ENCODE assay signal across 14 mouse cellular contexts in genomic region chr4:126782996-126783395, GRCm38 (mm10). TPM values are rescaled to one million over a fixed set of nuclear protein-coding genes. Genes with fewer than 3 reads are reported as not detected.
A peak's percentile ranks its signal among the peaks of the same experiment; 100 is the strongest.
DNase-seq lines count a peak whose midpoint lies in the region; ATAC-seq and TF ChIP-seq lines count a peak whose summit lies in the region.
"Had no signal": no experiment of that assay in that cellular context is flagged by ENCODE, and none has a peak within 500 bp of the region (broad histone marks: within the 10 kb centered on the region; RNA-seq: fewer than 3 reads in every experiment).

No protein-coding gene starts in this region.

- no peak overlapping the region for H3K4me3 ChIP-seq in layer of hippocampus, adult 2 months

- ATAC-seq in activated CD4-positive, CD25-positive, alpha-beta regulatory T cell, adult 4 months = no peak
- ATAC-seq: intestine, postnatal 0 days had no signal

- DNase-seq in frontal cortex, adult 2 months (ENCODE audit: extremely low spot score in 1 of 2, low spot score in 1 of 2) = peak; percentile 36 to 74
- no peak for DNase-seq in frontal cortex, postnatal 10 days (ENCODE audit: low spot score in 2 of 2)
- DNase-seq in cerebellum, adult 9-10 months = peak; percentile 62
- peak; percentile 51 to 66 for DNase-seq in layer of hippocampus, adult 2 months (ENCODE audit: low spot score in 2 of 2)
- peak; percentile 53 to 64 for DNase-seq in right cerebral cortex, adult 2 months (ENCODE audit: low spot score in 2 of 2)
- DNase-seq in adrenal gland, postnatal 36 days = no peak
- DNase-seq: adrenal gland, adult 8-10 months; heart, postnatal 14 days; midbrain, embryonic 14.5 days; thymus, adult 2 months had no signal

- peak overlapping the region; percentile 77 for H3K27ac ChIP-seq in layer of hippocampus, adult 2 months

- TF ChIP-seq CTCF in layer of hippocampus, adult 2 months (conservative IDR thresholded peaks at IDR 0.05) = no peak

RNA-seq across cellular contexts. Expression of gene AU040320, which starts 29.7 kb away (rescaled TPM):
- polyA plus RNA-seq in frontal cortex, adult 2 months (2012; rRNA removed) = 50.5 and 53.4 TPM in 2 replicates
- total RNA-seq in layer of hippocampus, adult 2 months (2021) = 10 to 100 TPM; 68.7 to 72.4 TPM
- total RNA-seq in adrenal gland, postnatal 36 days (2021) = 10 to 100 TPM; 37.1 to 37.6 TPM
- 10 to 100 TPM; 11.8 to 15.6 TPM for polyA plus RNA-seq in activated CD4-positive, CD25-positive, alpha-beta regulatory T cell, adult 4 months (2017; shearing (Covaris generic))

RNA-seq across cellular contexts. Expression of gene Ncdn, which starts 29.8 kb away (rescaled TPM):
- polyA plus RNA-seq in frontal cortex, adult 2 months (2012; rRNA removed) = 953 and 983 TPM in 2 replicates
- total RNA-seq in layer of hippocampus, adult 2 months (2021) = 1,000 to 10,000 TPM; 1,998 to 2,007 TPM
- 10 to 100 TPM; 31.7 to 36.1 TPM for total RNA-seq in adrenal gland, postnatal 36 days (2021)
- 10 to 100 TPM; 11.5 to 14.0 TPM for polyA plus RNA-seq in activated CD4-positive, CD25-positive, alpha-beta regulatory T cell, adult 4 months (2017; shearing (Covaris generic))

RNA-seq across cellular contexts. Expression of gene Tfap2e, which starts 47.0 kb away (rescaled TPM):
- polyA plus RNA-seq in frontal cortex, adult 2 months (2012; rRNA removed) = 0.04 TPM in 1 of 2 replicates, not detected in the other
- under 1 TPM in 1 of 2 experiments, not detected in 1; 0.18 TPM for total RNA-seq in layer of hippocampus, adult 2 months (2021)
- total RNA-seq in adrenal gland, postnatal 36 days (2021) = not detected
- not detected for polyA plus RNA-seq in activated CD4-positive, CD25-positive, alpha-beta regulatory T cell, adult 4 months (2017; shearing (Covaris generic))
- total RNA-seq: adrenal gland, adult 8-10 months; heart, postnatal 14 days had no signal
- polyA plus RNA-seq: cortical plate, adult 2 months; intestine, postnatal 0 days; neural tube, embryonic 14.5 days had no signal

Comparison
In these comparisons a context has a peak if more than half of its experiments do, and no peak if none do; other contexts are left out.
1. DNase-seq: peak in frontal cortex, adult 2 months (2 of 2), cerebellum, adult 9-10 months (single experiment), layer of hippocampus, adult 2 months (2 of 2) and right cerebral cortex, adult 2 months (2 of 2); none in frontal cortex, postnatal 10 days (0 of 2) and adrenal gland, postnatal 36 days (0 of 2).
2. RNA of gene Ncdn, which starts 29.8 kb away (total RNA-seq): 1,998 to 2,007 TPM in layer of hippocampus, adult 2 months; 31.7 to 36.1 TPM in adrenal gland, postnatal 36 days; every median in the first group is over 10 times any median in the second.